Mouse (Mus musculus): ENCODE measurements around the gene Slc7a6. TPM values are rescaled to one million over a fixed set of nuclear protein-coding genes. Genes with fewer than 3 reads are reported as not detected.
A peak's percentile ranks its signal among the peaks of the same experiment; 100 is the strongest.

Gene Slc7a6
- polyA plus RNA-seq (2012; rRNA removed) = 25.4 and 25.8 TPM in 2 replicates

- Histone ChIP-seq H3K4me1 (ENCODE audit: control insufficient read depth, insufficient read depth, low read length) (no peaks in the 10 kb centered on the region), H3K4me3 (replicated peaks; ENCODE audit: insufficient read depth, low read depth, low read length) (peak within 1 kb of the TSS; percentile 87), H3K27me3 (ENCODE audit: control insufficient read depth, insufficient read depth, low read length) (no peaks in the 10 kb centered on the region), H3K27ac (ENCODE audit: insufficient read depth, low read length) (peak within 1 kb of the TSS; percentile 60)
- WGBS = 1% methylated on average over 59 of the region's 59 CpGs
- DNase-seq = peak; percentile 89 to 93
- TF ChIP-seq CTCF (IDR thresholded peaks at IDR 0.05; ENCODE audit: borderline replicate concordance, insufficient read depth, low read depth, low read length) (no peak), POLR2A (IDR thresholded peaks at IDR 0.05; ENCODE audit: borderline replicate concordance, insufficient read depth, low read length) (peak; percentile 81)
These were observed at the start of gene Slc7a6 for GRCm38 (mm10) chr8:106168356-106169016. TSS of gene Slc7a6 (plus strand) at chr8:106168857.

GRCm38 (mm10) chr8:106123443-106123842, 45.2 kb upstream of the Slc7a6 start:
- H3K4me1 ChIP-seq (ENCODE audit: control insufficient read depth, insufficient read depth, low read length) = no peaks in the 10 kb centered on the region
- DNase-seq = no peak
- TF ChIP-seq CTCF (IDR thresholded peaks at IDR 0.05; ENCODE audit: borderline replicate concordance, insufficient read depth, low read depth, low read length) (no peak), POLR2A (IDR thresholded peaks at IDR 0.05; ENCODE audit: borderline replicate concordance, insufficient read depth, low read length) (no peak)
- 80% methylated on average over 3 of the region's 3 CpGs for whole genome bisulfite sequencing
- no peak overlapping the region for H3K4me3 ChIP-seq (replicated peaks; ENCODE audit: insufficient read depth, low read depth, low read length)
- no peaks in the 10 kb centered on the region for H3K27me3 ChIP-seq (ENCODE audit: control insufficient read depth, insufficient read depth, low read length)
- H3K27ac ChIP-seq (ENCODE audit: insufficient read depth, low read length) = no peak overlapping the region

- WGBS = 100% methylated on average over 1 of the region's 1 CpGs
- H3K4me1 ChIP-seq (ENCODE audit: control insufficient read depth, insufficient read depth, low read length) = no peaks in the 10 kb centered on the region
- TF ChIP-seq CTCF (IDR thresholded peaks at IDR 0.05; ENCODE audit: borderline replicate concordance, insufficient read depth, low read depth, low read length) = no peak
- TF ChIP-seq POLR2A (IDR thresholded peaks at IDR 0.05; ENCODE audit: borderline replicate concordance, insufficient read depth, low read length) = no peak
These were observed 42.6 kb upstream of the Slc7a6 start for GRCm38 (mm10) chr8:106126055-106126454.

GRCm38 (mm10) chr8:106127054-106127453, 41.6 kb upstream of the Slc7a6 start:
- no peak for TF ChIP-seq CTCF (IDR thresholded peaks at IDR 0.05; ENCODE audit: borderline replicate concordance, insufficient read depth, low read depth, low read length)
- TF ChIP-seq POLR2A (IDR thresholded peaks at IDR 0.05; ENCODE audit: borderline replicate concordance, insufficient read depth, low read length) = no peak
- Histone ChIP-seq H3K27ac (ENCODE audit: insufficient read depth, low read length) (no peak overlapping the region), H3K4me3 (replicated peaks; ENCODE audit: insufficient read depth, low read depth, low read length) (no peak overlapping the region), H3K27me3 (ENCODE audit: control insufficient read depth, insufficient read depth, low read length) (no peaks in the 10 kb centered on the region), H3K4me1 (ENCODE audit: control insufficient read depth, insufficient read depth, low read length) (no peaks in the 10 kb centered on the region)
- 81% methylated on average over 3 of the region's 3 CpGs for WGBS
- DNase-seq = no peak

More at GRCm38 (mm10) chr8:106126055-106126454, 42.6 kb upstream of the Slc7a6 start:
- no peak for DNase-seq
- no peak overlapping the region for H3K27ac ChIP-seq (ENCODE audit: insufficient read depth, low read length)
- no peaks in the 10 kb centered on the region for H3K27me3 ChIP-seq (ENCODE audit: control insufficient read depth, insufficient read depth, low read length)
- no peak overlapping the region for H3K4me3 ChIP-seq (replicated peaks; ENCODE audit: insufficient read depth, low read depth, low read length)

- TF ChIP-seq CTCF (IDR thresholded peaks at IDR 0.05; ENCODE audit: borderline replicate concordance, insufficient read depth, low read depth, low read length) = no peak
- 87% methylated on average over 10 of the region's 10 CpGs for WGBS
- peak in 1 of 2 experiments; percentile 13 for DNase-seq
- Histone ChIP-seq H3K27ac (ENCODE audit: insufficient read depth, low read length) (no peak overlapping the region), H3K4me3 (replicated peaks; ENCODE audit: insufficient read depth, low read depth, low read length) (no peak overlapping the region), H3K4me1 (ENCODE audit: control insufficient read depth, insufficient read depth, low read length) (no peaks in the 10 kb centered on the region), H3K27me3 (ENCODE audit: control insufficient read depth, insufficient read depth, low read length) (no peaks in the 10 kb centered on the region)
These were observed 40.7 kb upstream of the Slc7a6 start for GRCm38 (mm10) chr8:106127882-106128410.

- H3K27me3 ChIP-seq (ENCODE audit: control insufficient read depth, insufficient read depth, low read length) = no peaks in the 10 kb centered on the region
- no peak for DNase-seq
- TF ChIP-seq CTCF (IDR thresholded peaks at IDR 0.05; ENCODE audit: borderline replicate concordance, insufficient read depth, low read depth, low read length) = no peak
- no peak for TF ChIP-seq POLR2A (IDR thresholded peaks at IDR 0.05; ENCODE audit: borderline replicate concordance, insufficient read depth, low read length)
These were observed 39.3 kb upstream of the Slc7a6 start for GRCm38 (mm10) chr8:106129232-106129930.

GRCm38 (mm10) chr8:106129997-106130396, 38.7 kb upstream of the Slc7a6 start:
- no peak overlapping the region for H3K27ac ChIP-seq (ENCODE audit: insufficient read depth, low read length)
- TF ChIP-seq POLR2A (IDR thresholded peaks at IDR 0.05; ENCODE audit: borderline replicate concordance, insufficient read depth, low read length) (no peak), CTCF (IDR thresholded peaks at IDR 0.05; ENCODE audit: borderline replicate concordance, insufficient read depth, low read depth, low read length) (no peak)
- 86% methylated on average over 2 of the region's 2 CpGs for WGBS

More at GRCm38 (mm10) chr8:106129232-106129930, 39.3 kb upstream of the Slc7a6 start:
- Histone ChIP-seq H3K27ac (ENCODE audit: insufficient read depth, low read length) (no peak overlapping the region), H3K4me3 (replicated peaks; ENCODE audit: insufficient read depth, low read depth, low read length) (no peak overlapping the region), H3K4me1 (ENCODE audit: control insufficient read depth, insufficient read depth, low read length) (no peaks in the 10 kb centered on the region)

More at GRCm38 (mm10) chr8:106129997-106130396, 38.7 kb upstream of the Slc7a6 start:
- Histone ChIP-seq H3K4me1 (ENCODE audit: control insufficient read depth, insufficient read depth, low read length) (peaks cover 2% of the 10 kb centered on the region; the same call in 1 of the 2 replicates), H3K27me3 (ENCODE audit: control insufficient read depth, insufficient read depth, low read length) (no peaks in the 10 kb centered on the region), H3K4me3 (replicated peaks; ENCODE audit: insufficient read depth, low read depth, low read length) (no peak overlapping the region)
- no peak for DNase-seq
